Mouse (Mus musculus) layer of hippocampus, adult 2 months (tissue): ENCODE measurements at regions not wholly inside any gene's neighbourhood (a gene's known extent, or its start where the extent isn't known, plus 50 kb on each side); places are given as distances from the start of the nearest gene placed in this dataset.

Source experiments
- DNase-seq, 2 experiments: peaks; one replicate each; pipeline ENCODE4 v3.0.0; 2022; ENCODE audit warnings: low spot score in 2 of 2
- H3K27ac ChIP-seq: fragments of 200-600 bp; 2 replicates; pipeline ENCODE4 v1.8.1; 2022
- H3K4me3 ChIP-seq: fragments of 200-600 bp; 2 replicates; pipeline ENCODE4 v1.8.1; 2022; ENCODE audit warnings: mild to moderate bottlenecking
- CTCF ChIP-seq: fragments of 200-600 bp; conservative IDR thresholded peaks from 2 replicates; pipeline ENCODE4 v1.8.1; 2022; ENCODE audit warnings: antibody characterized with exemption, mild to moderate bottlenecking, moderate library complexity

GRCm38 (mm10) chr2:51279396-51280045 is 130.6 kb upstream of the Rnd3 start:
- no peak for DNase-seq
- no peak for TF ChIP-seq CTCF
- Histone ChIP-seq H3K4me3 (no peak overlapping the region), H3K27ac (no peak overlapping the region)

GRCm38 (mm10) chr2:51278824-51279223 is 129.9 kb upstream of the Rnd3 start:
- DNase-seq, result no peak
- Histone ChIP-seq H3K4me3 (no peak overlapping the region), H3K27ac (no peak overlapping the region)
- no peak for TF ChIP-seq CTCF

GRCm38 (mm10) chr2:51278356-51278755 is 129.4 kb upstream of the Rnd3 start:
- Histone ChIP-seq H3K4me3 (no peak overlapping the region), H3K27ac (no peak overlapping the region)
- TF ChIP-seq CTCF, result no peak
- DNase-seq, result no peak

DNA sequence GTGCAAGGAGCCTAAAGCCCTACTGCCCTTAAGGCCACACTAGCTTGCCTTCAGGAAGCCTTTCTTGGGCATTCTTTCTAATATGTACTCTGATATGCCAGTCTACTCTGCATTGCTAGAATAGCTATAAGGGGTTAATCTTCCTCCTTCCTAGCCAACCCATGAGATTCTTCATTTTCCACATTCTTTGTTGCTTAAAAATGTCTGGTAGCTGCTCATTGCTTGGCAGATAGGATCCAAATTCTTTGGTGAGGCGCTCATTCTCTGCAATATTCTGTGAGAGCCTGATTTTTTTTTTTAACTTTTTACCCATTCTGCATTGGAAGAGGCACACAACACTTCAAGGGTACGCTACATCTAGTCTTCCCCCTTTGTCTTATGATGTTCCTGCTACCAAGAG is 127.7 kb upstream of the Rnd3 start:
- no peak for TF ChIP-seq CTCF
- H3K4me3 ChIP-seq, result no peak overlapping the region
- DNase-seq, result no peak
- no peak overlapping the region for H3K27ac ChIP-seq

DNA sequence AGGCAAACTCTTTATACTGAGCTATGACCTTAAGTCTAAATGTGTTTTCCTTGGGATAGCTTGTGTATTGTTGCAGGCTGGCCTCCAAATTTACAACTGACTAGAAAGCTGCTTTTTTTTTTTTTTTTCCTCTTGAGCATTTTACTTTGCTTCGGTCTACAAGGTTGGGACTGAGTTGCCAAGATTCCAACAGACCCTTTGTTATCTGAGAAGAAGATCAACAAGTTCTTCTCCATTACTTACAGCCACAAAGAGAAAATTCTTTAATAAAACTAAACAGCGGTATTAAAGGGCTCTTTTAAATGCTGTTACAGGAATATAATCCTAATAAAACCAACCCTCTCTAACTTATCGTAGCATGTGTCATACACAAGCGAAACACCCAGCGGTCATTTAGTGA is 124.4 kb upstream of the Rnd3 start:
- DNase-seq, result no peak
- Histone ChIP-seq H3K4me3 (no peak overlapping the region), H3K27ac (no peak overlapping the region)
- no peak for TF ChIP-seq CTCF

- H3K4me3 ChIP-seq, result no peak overlapping the region
- TF ChIP-seq CTCF, result 0 out of 2 replicates have a peak, but pooled peaks have one; percentile 5
These were observed 119.6 kb upstream of the Rnd3 start for GRCm38 (mm10) chr2:51268532-51268931.

DNA sequence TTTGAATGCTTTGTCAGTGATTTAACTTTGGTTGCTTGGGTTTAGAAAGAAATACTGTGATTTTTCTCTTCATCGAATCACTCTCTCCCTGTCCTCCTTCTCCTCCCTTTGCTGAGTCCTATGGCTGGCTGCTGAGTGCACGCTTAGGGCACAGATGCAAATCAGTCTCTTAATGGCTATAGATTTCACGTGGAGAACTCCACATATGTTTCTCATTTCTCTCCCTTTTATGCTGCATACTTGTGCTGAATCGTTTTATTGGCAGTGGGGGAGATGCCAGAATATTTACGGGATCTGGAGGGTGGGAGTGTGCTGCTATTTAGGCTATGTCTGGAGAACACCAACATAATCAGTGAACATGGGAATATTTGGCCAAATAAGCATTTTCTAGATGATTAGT is 118.8 kb upstream of the Rnd3 start:
- no peak for DNase-seq

More at GRCm38 (mm10) chr2:51268532-51268931, 119.6 kb upstream of the Rnd3 start:
- no peak overlapping the region for H3K27ac ChIP-seq
- DNase-seq, result no peak

DNA sequence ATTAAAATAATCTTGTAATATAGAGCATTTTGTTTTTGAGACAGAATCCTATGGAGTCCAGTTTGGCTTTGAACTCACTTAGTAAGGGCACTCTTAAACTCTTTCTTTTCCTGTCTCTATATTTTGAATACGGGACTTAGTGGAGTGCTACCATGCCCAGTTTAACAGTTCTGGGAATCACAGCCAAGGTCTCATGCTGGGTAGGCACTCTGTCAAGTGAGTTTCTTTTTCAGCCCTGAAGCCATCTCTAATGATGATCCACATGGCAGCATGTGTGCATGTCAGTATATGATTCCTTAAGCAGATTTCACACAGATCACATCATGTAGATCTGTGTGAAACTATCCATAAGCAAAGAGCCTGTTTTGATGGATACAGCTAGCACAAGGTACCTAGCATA is 113.6 kb upstream of the Rnd3 start:
- DNase-seq, result no peak
- no peak overlapping the region for H3K27ac ChIP-seq
- TF ChIP-seq CTCF, result no peak
- no peak overlapping the region for H3K4me3 ChIP-seq

More for the DNA sequence above, 118.8 kb upstream of the Rnd3 start:
- Histone ChIP-seq H3K27ac (no peak overlapping the region), H3K4me3 (no peak overlapping the region)
- TF ChIP-seq CTCF, result no peak

DNA sequence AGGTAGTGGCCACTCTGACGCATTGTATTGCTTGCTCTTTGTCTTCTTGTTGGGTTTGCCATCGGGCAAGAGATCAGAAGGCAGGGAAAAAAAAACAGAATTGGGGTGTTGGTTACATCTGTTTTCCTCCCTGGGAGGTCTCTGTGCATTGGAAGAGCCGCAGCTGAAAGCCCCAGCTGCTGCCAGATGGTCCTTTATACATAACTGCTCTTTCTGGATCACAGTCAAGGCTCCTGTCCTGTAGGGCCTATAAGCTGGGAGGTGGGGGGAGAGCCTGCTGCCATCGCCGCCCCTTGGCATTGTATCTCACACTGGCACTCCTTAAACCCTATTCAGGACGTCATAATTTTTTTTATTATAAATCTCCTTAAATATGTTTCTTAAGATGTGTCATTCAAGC is 101.9 kb upstream of the Rnd3 start:
- Histone ChIP-seq H3K4me3 (no peak overlapping the region), H3K27ac (no peak overlapping the region)
- no peak for TF ChIP-seq CTCF
- no peak for DNase-seq

- no peak for TF ChIP-seq CTCF
These were observed 92.7 kb upstream of the Rnd3 start for GRCm38 (mm10) chr2:51241573-51241972.

GRCm38 (mm10) chr2:51240000-51240399 is 91.1 kb upstream of the Rnd3 start:
- Histone ChIP-seq H3K4me3 (no peak overlapping the region), H3K27ac (no peak overlapping the region)
- no peak for DNase-seq
- no peak for TF ChIP-seq CTCF

More at GRCm38 (mm10) chr2:51241573-51241972, 92.7 kb upstream of the Rnd3 start:
- Histone ChIP-seq H3K27ac (no peak overlapping the region), H3K4me3 (no peak overlapping the region)
- DNase-seq, result peak in 1 of 2 experiments; percentile 3

DNA sequence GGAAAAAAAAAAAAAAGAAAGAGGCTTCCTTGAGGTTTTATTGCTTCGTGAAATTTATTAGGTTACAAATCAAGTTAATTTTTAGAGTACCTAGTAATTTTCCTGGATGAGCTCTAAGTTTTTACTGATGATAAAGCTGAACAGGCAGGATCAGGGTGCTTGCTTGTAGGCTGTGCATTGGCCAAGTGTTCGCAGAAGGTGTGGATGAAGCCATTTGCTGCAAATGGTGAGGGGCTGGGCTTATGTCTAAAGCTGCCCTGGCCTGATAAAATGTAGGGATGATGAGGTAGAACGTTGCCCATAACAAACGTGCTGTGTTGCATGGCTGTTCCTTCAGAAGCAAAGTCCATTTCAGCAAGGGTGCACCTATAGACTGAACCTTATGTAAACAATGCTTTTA is 90.1 kb upstream of the Rnd3 start:
- Histone ChIP-seq H3K27ac (no peak overlapping the region), H3K4me3 (no peak overlapping the region)
- no peak for TF ChIP-seq CTCF
- DNase-seq, result no peak

DNA sequence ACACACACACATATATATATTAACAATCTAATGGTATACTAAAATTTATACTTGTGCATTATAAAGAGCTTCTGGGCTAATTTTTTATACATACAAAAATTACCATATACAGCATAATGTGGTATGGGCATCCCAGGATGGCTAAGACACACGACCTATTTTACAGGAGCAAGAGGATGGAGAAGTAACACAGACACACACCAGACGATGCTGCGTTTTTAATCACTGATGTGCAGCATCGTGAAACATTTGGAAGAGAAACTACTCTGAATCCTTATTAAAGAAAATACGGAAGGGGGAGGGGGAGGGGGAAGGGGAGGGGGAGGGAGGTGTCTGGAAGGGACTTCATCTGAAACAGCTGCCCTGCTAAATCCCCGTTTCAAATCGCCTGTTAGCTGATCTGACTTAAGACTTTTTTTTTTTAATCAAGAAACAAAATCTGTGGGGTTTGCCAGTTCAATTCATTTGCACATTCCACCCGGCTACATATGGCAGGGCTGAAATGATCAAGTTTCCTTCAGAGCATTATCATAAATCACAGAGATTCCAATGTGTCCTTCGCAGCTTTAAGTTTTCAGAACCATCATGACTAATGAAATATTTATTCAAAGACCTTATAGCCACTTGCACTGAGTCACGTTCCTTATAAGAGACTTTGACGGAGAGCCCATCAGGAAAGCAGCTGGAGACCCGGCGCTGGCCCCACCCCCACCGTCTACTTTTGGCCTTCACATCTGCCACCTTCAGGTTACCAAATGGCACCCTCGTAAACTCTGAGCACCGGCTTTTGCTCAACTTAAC is 89.4 kb upstream of the Rnd3 start:
- no peak for DNase-seq
- Histone ChIP-seq H3K27ac (no peak overlapping the region), H3K4me3 (no peak overlapping the region)
- no peak for TF ChIP-seq CTCF

DNA sequence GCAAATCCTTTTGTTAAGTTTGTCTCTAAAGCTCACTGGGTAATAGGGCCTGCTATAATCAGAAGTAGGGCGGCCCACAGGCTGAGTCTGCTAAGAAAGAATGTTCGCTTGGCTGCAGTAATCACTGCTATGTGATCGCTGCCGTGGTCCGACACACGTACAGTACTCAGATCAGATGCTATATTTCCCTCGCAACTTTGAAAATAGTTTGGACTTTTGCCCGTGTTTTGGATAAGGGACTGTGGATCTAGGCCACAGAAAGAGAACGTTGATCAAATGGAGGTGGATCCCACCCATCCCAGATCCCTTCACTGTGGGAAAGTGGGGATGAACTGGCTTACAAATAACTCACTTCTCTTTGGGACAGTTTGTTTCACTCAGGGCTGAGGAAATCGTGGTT is 88.5 kb upstream of the Rnd3 start:
- no peak for DNase-seq
- TF ChIP-seq CTCF, result no peak
- Histone ChIP-seq H3K4me3 (no peak overlapping the region), H3K27ac (no peak overlapping the region)
